Mouse (Mus musculus) neutrophil, adult 5-6 weeks (primary cell): ENCODE measurements around the gene Dusp1. TPM values are rescaled to one million over a fixed set of nuclear protein-coding genes. Genes with fewer than 3 reads are reported as not detected.

ENCODE experiments used
- ATAC-seq: fragments of 151-379, 151-347 bp; 2 replicates; pipeline ENCODE4 v1.8.0; 2017; ENCODE audit warnings: mild to moderate bottlenecking, moderate TSS enrichment; ENCODE audit not compliant: insufficient number of reproducible peaks, poor library complexity, low FRiP score, severe bottlenecking; ENCODE audit errors: extremely low read depth
- total RNA-seq: library from RNA; stranded (forward); fragments of 200-1000 nt; gene quantifications from 2 replicates; pipeline ENCODE4 v1.2.3, GENCODE M21; 2017

The Dusp1 gene
- total RNA-seq, 1 experiment from 2014 or later = 1,076 TPM

GRCm38 (mm10) chr17:26508961-26509771 lies 52.8 kb downstream of the Dusp1 start:
- ATAC-seq = peak; percentile 37

- peak; percentile 53 for ATAC-seq
These were observed 53.5 kb downstream of the Dusp1 start for GRCm38 (mm10) chr17:26508345-26508960.

GRCm38 (mm10) chr17:26507966-26508344 lies 54.0 kb downstream of the Dusp1 start:
- peak; percentile 3; the same call in 1 of the 2 replicates for ATAC-seq

GRCm38 (mm10) chr17:26506997-26507871 lies 54.7 kb downstream of the Dusp1 start:
- no peak for ATAC-seq

- no peak for ATAC-seq
These were observed 55.8 kb downstream of the Dusp1 start for GRCm38 (mm10) chr17:26506031-26506641.

- no peak for ATAC-seq
These were observed 56.7 kb downstream of the Dusp1 start for GRCm38 (mm10) chr17:26505181-26505581.

- ATAC-seq = no peak
These were observed 57.8 kb downstream of the Dusp1 start for GRCm38 (mm10) chr17:26503981-26504671.

- ATAC-seq = peak; percentile 49
These were observed 58.9 kb downstream of the Dusp1 start for GRCm38 (mm10) chr17:26502808-26503671.

- ATAC-seq = peak; percentile 32
These were observed 60.1 kb downstream of the Dusp1 start for GRCm38 (mm10) chr17:26501826-26502225.

GRCm38 (mm10) chr17:26498626-26499025 lies 63.3 kb downstream of the Dusp1 start:
- no peak for ATAC-seq

GRCm38 (mm10) chr17:26497416-26497923 lies 64.5 kb downstream of the Dusp1 start:
- ATAC-seq = peak; percentile 40

GRCm38 (mm10) chr17:26494642-26495468 lies 67.1 kb downstream of the Dusp1 start:
- ATAC-seq = no peak

- ATAC-seq = no peak
These were observed 69.7 kb downstream of the Dusp1 start for GRCm38 (mm10) chr17:26492246-26492645.

GRCm38 (mm10) chr17:26490910-26491309 lies 71.0 kb downstream of the Dusp1 start:
- ATAC-seq = no peak

GRCm38 (mm10) chr17:26490072-26490471 lies 71.9 kb downstream of the Dusp1 start:
- no peak for ATAC-seq

- ATAC-seq = no peak
These were observed 73.1 kb downstream of the Dusp1 start for GRCm38 (mm10) chr17:26488711-26489403.
